Mouse (Mus musculus): ENCODE measurements around the gene Prokr2.

The Prokr2 gene

DNA sequence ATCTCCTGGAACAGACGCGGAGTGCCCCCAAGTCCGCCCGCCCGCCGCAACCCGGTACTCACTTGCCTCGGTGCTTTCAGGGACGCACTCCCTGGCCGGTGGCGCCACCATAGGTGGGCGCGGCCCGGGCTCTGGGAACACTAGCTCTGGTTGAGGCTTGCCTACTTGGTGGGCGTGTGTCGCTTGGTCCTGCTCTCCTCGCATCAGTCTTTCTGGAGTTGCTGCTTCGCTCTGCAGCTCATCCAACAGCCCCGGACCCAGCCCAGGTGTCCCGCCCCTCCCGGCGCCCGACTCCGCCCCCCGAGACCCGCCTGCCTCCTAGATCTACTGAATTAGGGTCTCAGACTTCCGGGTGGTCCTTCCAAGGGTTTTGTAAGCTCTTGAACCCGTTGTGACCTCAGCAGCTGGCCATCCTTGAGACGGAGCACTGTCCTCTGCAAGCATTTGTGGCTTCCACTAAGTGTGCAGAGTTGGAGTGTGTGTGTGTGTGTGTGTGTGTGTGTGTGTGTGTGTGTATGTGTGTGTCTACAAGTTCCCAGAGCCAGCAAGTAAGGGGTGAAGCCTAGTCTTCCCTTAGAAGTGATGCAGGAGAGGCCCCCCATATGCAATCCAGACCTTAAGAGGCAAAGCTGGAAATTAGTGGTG, at the start of gene Prokr2:
Prokr2 (minus strand) TSS at position 254 of the 645 bp plus-strand sequence.
- no peak for DNase-seq (ENCODE audit: low spot score in 2 of 2)

DNA sequence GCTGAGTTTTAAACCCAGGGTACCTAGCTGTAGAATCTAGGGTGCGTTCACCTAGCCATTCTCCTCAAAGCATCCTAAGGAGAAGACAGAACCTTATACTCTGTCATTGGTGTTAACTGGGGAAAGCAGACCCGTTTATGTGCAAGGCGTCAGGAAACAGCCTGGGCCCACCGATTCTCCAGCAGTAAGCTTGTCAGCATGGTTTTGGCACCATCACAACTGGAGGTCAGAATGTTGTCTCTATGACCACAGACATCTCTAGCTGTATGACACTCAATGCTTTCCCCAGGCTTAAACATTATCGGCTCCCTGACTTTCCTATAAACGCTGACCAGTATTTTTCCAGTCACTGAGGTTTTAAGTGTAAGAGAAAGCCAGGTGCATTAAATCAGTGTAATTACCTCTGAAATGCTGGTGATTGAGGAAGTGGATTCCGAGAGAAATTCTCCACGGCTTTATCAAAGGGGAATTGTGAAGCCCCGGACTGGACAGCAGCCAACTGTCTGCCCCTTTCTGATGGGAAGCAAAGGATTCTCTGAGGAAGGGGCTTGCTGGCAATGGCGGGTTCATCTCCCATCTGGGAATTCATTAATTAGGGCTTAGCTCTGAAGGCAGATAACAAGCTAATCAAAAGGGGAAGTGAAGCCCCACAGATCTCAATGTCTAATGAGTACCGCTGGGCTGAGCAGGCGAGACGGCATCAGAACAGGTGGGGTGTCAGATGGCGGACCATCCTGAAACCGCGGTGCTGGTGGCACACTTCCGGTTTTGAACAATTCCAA, 42.1 kb upstream of the Prokr2 start:
- DNase-seq (ENCODE audit: low spot score in 2 of 2), result no peak

DNA sequence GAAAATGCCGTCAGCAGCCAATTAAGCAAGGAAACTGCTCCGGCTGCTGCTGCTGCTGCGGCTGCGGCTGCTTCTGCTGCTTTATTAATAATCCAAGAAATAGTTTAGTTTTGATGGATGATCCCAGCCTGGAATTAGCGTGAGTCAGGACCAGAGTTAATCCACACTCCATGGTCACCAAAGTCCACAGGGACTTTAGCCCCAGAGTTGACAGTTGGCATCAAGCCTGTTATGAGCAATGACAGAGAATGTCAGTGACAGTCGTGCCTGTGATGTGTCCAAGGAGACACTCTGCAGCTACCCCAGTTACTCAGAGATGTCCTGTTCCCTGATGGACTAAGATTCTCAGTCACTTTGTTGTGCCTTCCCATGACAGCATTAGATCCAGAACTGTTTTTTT, 40.3 kb upstream of the Prokr2 start:
- no peak for DNase-seq (ENCODE audit: low spot score in 2 of 2)

DNA sequence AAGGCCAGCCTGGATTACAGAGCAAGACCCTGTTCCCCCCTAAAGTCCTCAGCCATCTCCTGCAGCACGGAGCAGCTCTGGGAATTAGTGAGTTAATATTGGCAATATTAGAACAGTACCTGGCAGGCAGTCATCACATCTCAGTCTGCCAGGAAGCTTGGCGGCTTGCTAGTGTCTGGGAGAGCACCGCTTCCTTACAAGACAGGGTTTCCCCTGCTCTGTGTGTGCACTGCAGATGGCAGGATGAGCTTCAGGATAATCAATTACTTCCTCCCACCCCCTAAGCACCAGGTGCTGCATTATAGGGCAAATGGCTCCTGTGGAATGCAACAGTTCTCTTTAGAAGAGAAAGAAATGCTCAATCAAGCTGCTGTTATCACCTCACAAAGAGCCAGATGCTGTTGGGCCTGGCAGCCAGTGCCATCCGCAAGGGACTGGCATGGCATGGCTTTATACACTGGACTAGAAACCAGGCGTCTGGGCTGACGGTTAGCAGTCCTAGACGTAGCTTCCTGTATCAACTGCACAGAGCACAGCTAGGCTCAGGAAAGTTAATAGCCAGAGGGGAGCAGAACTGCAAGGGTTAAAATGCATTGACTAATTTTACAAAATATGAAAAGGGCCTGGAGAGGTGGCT, 38.3 kb upstream of the Prokr2 start:
- no peak for DNase-seq (ENCODE audit: low spot score in 2 of 2)

DNA sequence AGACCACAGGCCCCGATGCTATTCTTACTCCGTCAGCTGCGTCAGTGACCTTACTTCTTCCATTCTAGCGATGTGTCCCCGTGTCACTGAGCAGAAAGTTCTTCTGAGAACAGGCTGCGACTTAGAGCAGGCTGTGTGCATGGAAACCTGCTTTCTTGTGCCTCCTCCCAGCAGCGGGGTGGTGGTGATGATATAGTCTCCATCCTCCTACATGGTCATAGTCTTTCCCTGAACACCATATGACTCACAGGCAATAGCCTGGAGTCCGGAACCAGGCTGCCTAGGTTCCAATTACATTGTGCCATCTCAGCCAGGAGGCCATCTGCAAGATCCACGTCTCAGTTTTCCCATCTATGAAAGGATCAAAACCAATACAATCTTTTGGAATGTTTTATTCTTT, 37.6 kb upstream of the Prokr2 start:
- no peak for DNase-seq (ENCODE audit: low spot score in 2 of 2)

DNA sequence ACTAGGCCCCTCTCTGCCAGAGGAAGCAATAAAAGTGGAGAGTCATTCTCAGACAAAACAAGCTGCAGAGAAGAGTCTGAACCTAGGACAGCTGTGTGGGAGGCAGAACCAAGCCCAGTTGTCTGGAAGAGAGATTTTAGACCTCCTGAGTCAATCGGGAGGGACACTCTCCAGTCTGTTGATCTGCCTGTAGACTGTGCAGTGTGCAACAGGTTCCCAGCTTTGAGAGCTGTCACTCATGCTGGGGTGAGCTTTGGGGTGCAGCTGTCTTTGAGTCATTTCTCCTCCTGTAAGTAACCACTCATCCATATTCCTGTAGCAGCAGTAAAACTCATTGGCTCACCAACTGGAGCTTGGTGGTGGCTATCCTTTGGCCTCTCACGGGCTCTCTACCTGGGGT, 33.2 kb upstream of the Prokr2 start:
- DNase-seq (ENCODE audit: low spot score in 2 of 2), result no peak

DNA sequence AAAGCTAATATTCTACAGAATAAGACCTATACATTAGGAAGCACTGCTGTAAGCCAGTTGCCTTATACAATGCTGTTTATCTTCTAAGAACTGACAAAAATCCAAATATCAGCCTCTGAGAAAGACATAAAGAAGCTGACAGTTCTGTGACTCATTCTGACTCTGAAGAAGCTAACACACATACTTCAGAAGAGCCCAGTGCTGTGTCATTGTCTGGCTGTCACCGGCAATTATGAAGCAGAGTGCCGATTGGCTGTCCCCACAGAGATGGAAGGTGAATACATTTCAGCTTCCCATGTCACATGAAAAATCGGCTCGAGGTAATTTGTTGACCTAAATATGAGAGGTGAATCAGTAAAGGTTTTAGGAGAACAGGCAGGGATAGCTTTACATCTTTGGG, 24.9 kb upstream of the Prokr2 start:
- DNase-seq (ENCODE audit: low spot score in 2 of 2), result no peak

DNA sequence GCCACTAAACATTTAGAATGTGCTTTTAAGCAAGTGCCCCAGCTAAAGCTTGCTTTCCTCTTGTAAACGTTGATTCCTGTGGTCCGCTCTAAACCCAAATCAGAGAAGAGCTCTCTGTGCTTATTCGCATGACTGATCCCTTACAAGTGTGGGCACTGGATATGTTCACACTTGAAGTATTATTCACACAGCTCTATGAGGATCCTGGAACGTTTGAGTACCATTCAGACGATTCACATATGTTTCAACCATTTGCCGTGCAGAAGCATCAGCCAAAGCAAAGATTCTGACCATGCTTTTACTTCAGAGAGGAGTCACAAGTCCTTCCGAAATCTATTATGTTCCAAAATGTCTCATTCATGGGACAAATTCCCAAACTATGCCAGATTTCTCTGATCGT, 12.9 kb upstream of the Prokr2 start:
- no peak for DNase-seq (ENCODE audit: low spot score in 2 of 2)

DNA sequence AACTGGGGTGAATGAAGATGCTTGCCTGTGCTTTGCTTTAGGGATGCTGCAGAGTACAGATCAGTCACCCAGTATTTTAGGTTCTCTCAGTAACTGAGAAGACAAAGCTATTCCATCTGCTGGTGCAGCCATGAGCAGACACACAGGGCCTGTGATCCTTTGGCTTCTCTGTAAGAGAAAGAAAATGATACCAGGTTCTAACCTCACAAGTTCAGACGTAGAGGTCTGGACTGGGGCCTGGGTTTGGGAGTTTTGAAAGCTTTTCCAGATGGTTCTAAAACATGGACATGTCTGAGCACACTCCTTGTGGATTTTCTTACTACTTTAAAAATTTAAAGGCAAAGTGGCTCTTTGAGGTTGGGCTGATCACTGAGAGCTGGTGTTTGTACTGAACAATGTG, 10.5 kb upstream of the Prokr2 start:
- no peak for DNase-seq (ENCODE audit: low spot score in 2 of 2)

DNA sequence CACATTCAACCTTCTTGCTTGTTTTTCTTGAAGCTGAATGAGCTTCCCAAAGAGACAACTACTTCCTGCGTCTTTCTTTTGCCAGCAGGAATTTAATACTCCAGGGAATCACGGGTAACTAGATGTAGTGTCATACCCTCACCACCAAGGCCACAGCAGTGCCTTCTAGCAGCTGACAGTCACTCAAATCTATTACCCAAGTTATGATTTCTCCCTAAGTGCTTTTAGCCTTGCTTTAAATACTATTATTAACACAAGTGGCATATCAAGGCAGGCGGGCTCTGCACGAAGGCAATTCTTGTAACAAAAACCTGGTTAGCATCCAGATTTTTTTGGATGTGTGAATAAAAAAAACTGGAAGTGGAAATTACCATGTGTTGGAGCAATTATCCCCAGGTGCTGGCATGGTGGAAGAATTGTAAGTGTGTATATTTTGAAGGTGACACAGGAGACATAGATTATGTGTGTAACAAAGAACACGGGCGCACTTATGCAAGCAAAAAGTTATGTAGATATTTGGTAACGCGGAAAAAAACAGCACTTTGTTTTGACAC, 5.4 kb upstream of the Prokr2 start:
- no peak for DNase-seq (ENCODE audit: low spot score in 2 of 2)

DNA sequence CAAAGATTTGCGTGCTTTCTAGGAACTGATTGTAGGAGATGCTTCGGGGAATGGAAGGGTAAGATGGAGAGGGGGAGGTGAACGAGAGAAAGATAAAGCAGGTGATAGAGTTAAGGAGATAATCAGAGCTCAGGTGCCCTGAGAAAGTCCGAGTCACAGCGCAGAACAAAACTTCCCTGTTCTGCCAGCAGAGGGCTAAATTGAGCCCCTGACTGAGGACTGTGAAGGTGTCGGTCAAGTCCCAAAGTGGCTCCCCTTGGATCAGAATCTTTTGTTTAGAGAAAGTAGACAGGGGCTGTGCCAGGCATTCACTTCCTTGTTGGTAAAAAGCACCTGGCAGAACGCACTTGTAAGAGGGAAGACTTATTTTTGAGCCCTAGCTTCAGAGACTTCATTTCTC, 4.3 kb upstream of the Prokr2 start:
- no peak for DNase-seq (ENCODE audit: low spot score in 2 of 2)

DNA sequence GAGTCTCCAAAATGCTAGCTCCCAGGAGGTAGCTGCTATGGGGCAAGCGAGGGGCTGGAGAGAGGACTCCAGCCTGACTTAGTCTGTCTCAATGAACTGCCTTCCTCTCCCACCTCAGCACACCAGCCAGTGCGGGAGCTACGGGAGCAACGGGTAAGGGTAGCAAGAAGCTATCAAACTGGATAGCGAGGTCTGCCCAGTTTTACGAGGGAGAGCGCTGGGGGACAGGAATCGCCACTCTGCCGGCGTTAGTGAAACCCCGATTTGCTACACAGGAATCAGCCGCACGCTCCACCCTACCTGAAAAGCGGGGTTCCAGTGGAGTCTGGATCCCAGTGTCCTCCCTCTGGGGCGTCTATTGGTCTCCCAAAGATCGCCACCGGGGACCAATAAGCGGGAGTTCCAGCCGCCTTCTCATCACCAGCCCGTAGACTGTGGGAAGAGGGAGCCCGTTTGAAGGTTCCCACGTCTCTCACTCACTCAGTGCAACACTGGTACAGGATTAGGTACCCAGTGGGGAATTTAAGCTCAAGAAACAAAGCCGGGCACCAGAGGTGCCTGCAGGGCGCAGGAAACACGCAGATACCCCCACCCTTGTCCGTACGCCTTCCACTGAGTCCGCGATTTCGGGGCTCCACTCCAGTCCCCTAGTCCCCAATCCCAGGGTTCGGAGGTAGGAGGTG, 595 bp downstream of the Prokr2 start:
- no peak for DNase-seq (ENCODE audit: low spot score in 2 of 2)

DNA sequence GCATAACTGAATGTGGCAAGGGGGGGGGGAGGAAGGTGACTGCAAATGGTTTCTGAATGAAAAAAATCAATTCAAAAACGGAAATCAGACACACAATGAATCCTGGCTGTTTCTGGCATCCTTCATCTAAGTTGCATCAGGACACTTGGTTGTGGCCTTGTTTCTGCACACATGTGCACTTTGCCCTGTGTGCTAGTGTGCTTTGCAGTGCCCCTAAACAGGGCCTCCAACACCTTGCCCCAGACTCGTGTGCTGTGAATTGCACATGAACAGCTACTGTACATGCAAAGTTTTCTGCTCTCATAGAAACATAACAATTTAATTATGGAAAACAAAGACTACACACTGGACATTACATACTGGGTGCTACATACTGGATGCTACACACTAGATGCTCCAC, 2.9 kb downstream of the Prokr2 start:
- DNase-seq (ENCODE audit: low spot score in 2 of 2), result no peak

DNA sequence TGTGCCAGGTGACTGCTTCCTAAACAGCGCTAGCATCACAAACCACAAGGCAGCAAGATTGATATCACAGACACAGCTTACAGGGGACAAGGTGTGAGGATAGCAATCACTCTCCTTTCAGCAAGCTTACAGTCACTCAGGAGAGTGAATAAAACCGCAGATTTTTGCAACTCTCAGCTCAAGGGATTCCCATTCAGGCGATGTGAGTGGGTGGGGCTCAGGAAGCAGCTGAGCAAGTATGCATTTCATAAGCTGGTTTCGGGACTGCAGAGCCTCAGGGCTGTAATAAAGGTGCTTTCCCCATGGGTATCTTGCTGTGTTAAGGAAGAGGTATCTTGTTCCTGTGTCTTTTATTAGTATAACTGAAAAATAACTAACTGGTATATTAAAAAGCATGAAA, 5.6 kb downstream of the Prokr2 start:
- no peak for DNase-seq (ENCODE audit: low spot score in 2 of 2)

DNA sequence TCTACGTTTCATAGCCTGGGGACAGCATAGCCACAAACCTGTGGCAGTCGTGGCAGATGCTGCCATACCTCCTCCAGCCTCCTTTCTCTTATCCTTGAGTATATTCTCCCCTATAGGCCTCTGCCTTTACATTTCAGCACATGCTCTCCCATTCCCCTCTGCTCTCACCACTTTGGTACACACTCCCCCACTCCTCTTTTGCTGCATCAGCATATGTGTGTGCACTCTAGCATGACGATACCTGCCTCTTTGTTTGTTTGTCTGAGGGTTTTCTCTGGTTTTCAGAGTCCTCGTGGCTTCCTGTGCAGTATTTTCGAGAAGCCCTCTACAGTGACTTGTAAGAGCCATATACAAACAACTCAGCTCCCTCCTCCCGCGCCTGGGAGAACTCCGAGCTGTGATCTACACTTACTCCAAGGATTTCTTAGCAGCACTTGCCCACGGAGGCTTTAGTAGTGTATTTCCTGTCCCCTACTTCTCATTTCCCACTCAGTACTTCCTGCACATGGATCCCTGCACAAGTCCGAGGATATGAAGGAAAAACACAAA, 6.6 kb downstream of the Prokr2 start:
- DNase-seq (ENCODE audit: low spot score in 2 of 2), result no peak

DNA sequence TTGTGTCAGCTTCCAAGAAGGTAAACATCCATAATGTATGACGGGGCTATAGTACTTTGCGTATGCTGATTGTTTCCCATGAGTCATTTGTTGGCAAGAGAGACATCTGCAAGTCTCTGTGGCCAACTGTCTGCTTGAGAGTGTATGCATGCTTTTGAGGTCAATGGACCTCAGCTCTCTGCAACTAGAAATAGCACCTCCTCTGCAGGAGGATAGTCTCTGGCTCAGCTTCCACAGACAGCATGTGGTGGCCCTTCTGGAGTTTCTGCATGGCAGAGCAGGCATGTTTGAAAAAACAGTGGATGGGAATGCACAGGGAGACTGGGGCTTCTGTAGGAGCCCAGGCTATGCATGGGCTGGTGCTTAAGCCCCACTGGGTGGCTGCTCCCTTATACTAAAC, 7.8 kb downstream of the Prokr2 start:
- DNase-seq (ENCODE audit: low spot score in 2 of 2), result no peak

DNA sequence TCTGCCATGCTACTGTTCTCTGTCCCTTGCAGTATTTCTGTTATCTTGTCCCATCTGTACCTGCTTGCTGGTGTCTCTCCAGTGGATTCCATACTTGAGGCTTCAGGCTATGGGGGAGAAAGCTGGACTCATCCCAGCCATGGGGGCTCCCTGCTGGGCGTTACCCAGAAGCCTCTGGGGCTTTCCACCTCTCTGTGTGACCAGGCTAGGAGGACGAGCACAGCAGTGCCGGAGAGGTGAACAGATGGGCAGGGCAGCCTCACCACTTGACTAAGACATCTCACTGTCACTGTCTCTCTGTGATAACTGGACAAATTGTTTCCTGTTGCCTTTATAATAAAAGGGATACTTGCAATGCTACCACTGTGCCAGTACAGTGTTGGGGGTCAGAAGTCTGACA, 9.5 kb downstream of the Prokr2 start:
- no peak for DNase-seq (ENCODE audit: low spot score in 2 of 2)

DNA sequence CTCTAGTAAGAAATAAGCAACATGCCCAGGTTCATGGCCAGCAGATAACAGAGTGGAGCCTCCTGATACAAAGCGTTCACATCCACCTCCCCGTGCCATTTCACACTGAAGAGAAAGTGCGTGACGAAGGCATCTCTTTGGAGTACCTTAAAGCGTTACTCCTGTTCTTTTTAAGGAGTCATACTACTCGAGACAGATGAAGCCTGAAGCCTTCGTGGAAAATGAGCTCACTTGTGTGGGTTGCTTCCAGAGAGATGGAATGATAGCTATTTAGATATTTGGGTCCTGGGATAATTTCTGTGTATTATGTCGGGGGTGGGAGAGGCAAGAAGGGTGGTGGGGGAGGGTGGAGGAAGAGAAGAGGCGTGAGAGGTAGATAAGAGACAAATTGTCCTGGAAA, 10.1 kb downstream of the Prokr2 start:
- DNase-seq (ENCODE audit: low spot score in 2 of 2), result no peak

DNA sequence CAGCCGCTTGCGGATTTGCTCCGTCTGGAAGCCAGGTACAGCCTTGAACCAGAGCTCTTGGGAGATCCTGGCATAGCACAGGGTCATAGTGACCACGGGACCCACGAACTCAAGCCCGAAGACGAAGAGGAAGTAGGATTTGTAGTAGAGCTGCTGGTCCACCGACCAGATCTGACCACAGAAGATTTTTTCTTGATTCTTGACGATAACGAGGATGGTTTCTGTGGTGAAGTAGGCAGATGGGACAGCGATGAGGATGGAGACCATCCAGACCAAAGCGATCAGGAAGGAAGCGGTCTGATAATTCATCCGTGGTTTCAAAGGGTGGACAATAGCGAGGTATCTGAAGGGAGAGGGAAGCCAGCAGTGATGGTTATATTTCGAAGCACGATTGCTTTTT, 11.5 kb downstream of the Prokr2 start:
- DNase-seq (ENCODE audit: low spot score in 2 of 2), result no peak

DNA sequence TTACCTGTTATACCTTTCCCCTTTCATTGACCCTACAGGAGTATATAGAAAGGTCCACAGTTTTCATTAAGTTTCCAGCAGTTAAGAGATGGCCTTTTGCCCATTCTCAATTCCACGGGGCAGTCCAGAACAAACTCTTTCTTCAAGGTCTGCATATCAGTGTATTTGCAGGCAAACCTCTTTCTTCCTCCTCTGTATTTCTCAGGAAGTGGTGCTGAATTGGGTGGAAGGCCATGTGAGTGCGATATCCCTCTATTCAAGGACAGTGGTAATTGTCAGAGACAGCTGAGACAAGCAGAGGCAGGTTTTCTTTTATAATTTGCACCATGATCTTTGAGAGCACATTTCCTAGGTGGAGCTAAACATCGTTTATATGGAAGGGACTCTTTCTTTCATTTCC, 16.8 kb downstream of the Prokr2 start:
- no peak for DNase-seq (ENCODE audit: low spot score in 2 of 2)

DNA sequence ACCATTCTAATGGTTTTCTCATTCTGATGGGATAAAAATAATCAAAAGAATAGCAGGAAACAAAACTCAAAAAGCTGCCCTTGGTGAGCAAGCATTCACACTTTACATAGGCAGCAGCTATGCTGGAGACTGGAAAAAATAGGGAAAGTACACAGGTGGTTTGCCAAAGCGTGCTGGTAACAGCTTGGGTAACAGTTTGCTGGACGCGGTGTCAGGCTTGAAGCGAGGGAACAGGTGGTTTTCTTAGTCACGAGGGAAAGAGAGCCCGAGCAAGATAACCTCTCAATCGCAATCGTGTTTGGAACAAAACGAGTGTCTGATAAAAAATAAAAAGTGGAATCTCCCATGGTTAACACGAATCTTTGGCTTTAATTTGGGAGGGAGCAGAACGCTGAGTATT, 41.4 kb downstream of the Prokr2 start:
- DNase-seq (ENCODE audit: low spot score in 2 of 2), result no peak

DNA sequence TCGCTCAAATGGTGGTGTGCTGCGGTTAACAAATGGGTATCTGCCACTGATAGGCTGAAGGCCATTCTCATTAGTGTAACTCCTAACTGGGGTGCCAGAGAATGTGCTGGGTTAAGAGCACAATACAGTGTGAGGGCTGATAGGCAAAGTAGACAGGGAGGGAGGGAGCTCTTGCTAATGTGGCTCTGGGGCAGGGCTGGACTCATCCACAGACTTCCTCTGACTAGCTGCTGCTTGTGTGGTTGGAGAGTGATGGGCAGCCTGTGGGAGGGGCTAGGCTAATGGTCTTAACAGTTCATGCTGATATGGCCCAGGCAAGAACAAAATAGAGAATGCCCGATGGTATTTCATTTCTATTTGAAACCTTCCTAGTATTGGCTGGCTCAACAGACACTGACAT, 44.0 kb downstream of the Prokr2 start:
- DNase-seq (ENCODE audit: low spot score in 2 of 2), result no peak

Measured in natural killer cell, adult 2 months (primary cell).